Mouse (Mus musculus): Measurements from ENCODE around the gene Gm21060. TPM values are rescaled to one million over a fixed set of nuclear protein-coding genes. Genes with fewer than 3 reads are reported as not detected.
A peak's percentile ranks its signal among the peaks of the same experiment; 100 is the strongest.
"Not testable (repeated sequence)": the region's sequence is repeated elsewhere in the genome, so short reads cannot be mapped to it uniquely, and the experiment has no call there.

Gm21060 gene
- polyA plus RNA-seq, 1 experiment from 2014 or later: not detected

- H3K9ac ChIP-seq (replicated peaks; ENCODE audit: low read length); DNase-seq (ENCODE audit: low spot score); H3K27me3 ChIP-seq (ENCODE audit: control insufficient read depth, insufficient read depth, low read length); H3K4me3 ChIP-seq (ENCODE audit: low read depth, low read length); H3K27ac ChIP-seq (replicated peaks; ENCODE audit: low read depth, low read length); H3K9me3 ChIP-seq (replicated peaks; ENCODE audit: control insufficient read depth, low read length); H3K4me1 ChIP-seq (ENCODE audit: control insufficient read depth, insufficient read depth, low read length); H3K4me2 ChIP-seq (ENCODE audit: low read depth, low read length); ATAC-seq (replicated peaks; ENCODE audit: insufficient number of reproducible peaks, low FRiP score, low TSS enrichment, low read depth); H3K36me3 ChIP-seq (replicated peaks; ENCODE audit: control insufficient read depth, insufficient read depth, low read depth, low read length): not testable (repeated sequence)
- WGBS: 34% methylated on average over 11 of the region's 11 CpGs
These were observed 27.7 kb downstream of the Gm21060 start for GRCm38 (mm10) chr19:61269141-61269540.

GRCm38 (mm10) chr19:61267141-61267540, 29.7 kb downstream of the Gm21060 start:
- Histone ChIP-seq H3K27me3 (ENCODE audit: control insufficient read depth, insufficient read depth, low read length) (no peaks in the 10 kb centered on the region), H3K27ac (replicated peaks; ENCODE audit: low read depth, low read length) (no peak overlapping the region), H3K9ac (replicated peaks; ENCODE audit: low read length) (no peak overlapping the region), H3K4me1 (ENCODE audit: control insufficient read depth, insufficient read depth, low read length) (no peaks in the 10 kb centered on the region), H3K36me3 (replicated peaks; ENCODE audit: control insufficient read depth, insufficient read depth, low read depth, low read length) (no peaks in the 10 kb centered on the region), H3K4me2 (ENCODE audit: low read depth, low read length) (no peak overlapping the region), H3K4me3 (ENCODE audit: low read depth, low read length) (no peak overlapping the region), H3K9me3 (replicated peaks; ENCODE audit: control insufficient read depth, low read length) (no peaks in the 10 kb centered on the region)
- no peak for DNase-seq (ENCODE audit: low spot score)
- ATAC-seq (replicated peaks; ENCODE audit: insufficient number of reproducible peaks, low FRiP score, low TSS enrichment, low read depth): no peak
- 22% methylated on average over 7 of the region's 7 CpGs for WGBS

- DNase-seq (ENCODE audit: low spot score) (peak; percentile 57), ATAC-seq (replicated peaks; ENCODE audit: insufficient number of reproducible peaks, low FRiP score, low TSS enrichment, low read depth) (no peak)
- no peak overlapping the region for H3K9ac ChIP-seq (replicated peaks; ENCODE audit: low read length)
- no peaks in the 10 kb centered on the region for H3K9me3 ChIP-seq (replicated peaks; ENCODE audit: control insufficient read depth, low read length)
- H3K36me3 ChIP-seq (replicated peaks; ENCODE audit: control insufficient read depth, insufficient read depth, low read depth, low read length): no peaks in the 10 kb centered on the region
- H3K27me3 ChIP-seq (ENCODE audit: control insufficient read depth, insufficient read depth, low read length): no peaks in the 10 kb centered on the region
- no peak overlapping the region for H3K4me2 ChIP-seq (ENCODE audit: low read depth, low read length)
- no peak overlapping the region for H3K4me3 ChIP-seq (ENCODE audit: low read depth, low read length)
- no peaks in the 10 kb centered on the region for H3K4me1 ChIP-seq (ENCODE audit: control insufficient read depth, insufficient read depth, low read length)
- no peak overlapping the region for H3K27ac ChIP-seq (replicated peaks; ENCODE audit: low read depth, low read length)
- 5% methylated on average over 26 of the region's 26 CpGs for WGBS
These were observed 30.2 kb downstream of the Gm21060 start for GRCm38 (mm10) chr19:61266651-61267050.

GRCm38 (mm10) chr19:61266246-61266615, 30.6 kb downstream of the Gm21060 start:
- no peak overlapping the region for H3K9ac ChIP-seq (replicated peaks; ENCODE audit: low read length)
- ATAC-seq (replicated peaks; ENCODE audit: insufficient number of reproducible peaks, low FRiP score, low TSS enrichment, low read depth) (no peak), DNase-seq (ENCODE audit: low spot score) (peak; percentile 51)
- H3K4me1 ChIP-seq (ENCODE audit: control insufficient read depth, insufficient read depth, low read length): no peaks in the 10 kb centered on the region
- H3K9me3 ChIP-seq (replicated peaks; ENCODE audit: control insufficient read depth, low read length): no peaks in the 10 kb centered on the region
- no peaks in the 10 kb centered on the region for H3K27me3 ChIP-seq (ENCODE audit: control insufficient read depth, insufficient read depth, low read length)
- H3K27ac ChIP-seq (replicated peaks; ENCODE audit: low read depth, low read length): no peak overlapping the region
- H3K36me3 ChIP-seq (replicated peaks; ENCODE audit: control insufficient read depth, insufficient read depth, low read depth, low read length): no peaks in the 10 kb centered on the region
- 2% methylated on average over 12 of the region's 12 CpGs for WGBS
- H3K4me2 ChIP-seq (ENCODE audit: low read depth, low read length): no peak overlapping the region
- H3K4me3 ChIP-seq (ENCODE audit: low read depth, low read length): no peak overlapping the region

GRCm38 (mm10) chr19:61265349-61266245, 31.3 kb downstream of the Gm21060 start:
- no peak overlapping the region for H3K27ac ChIP-seq (replicated peaks; ENCODE audit: low read depth, low read length)
- ATAC-seq (replicated peaks; ENCODE audit: insufficient number of reproducible peaks, low FRiP score, low TSS enrichment, low read depth) (no peak), DNase-seq (ENCODE audit: low spot score) (peak; percentile 68)
- no peak overlapping the region for H3K4me2 ChIP-seq (ENCODE audit: low read depth, low read length)
- H3K27me3 ChIP-seq (ENCODE audit: control insufficient read depth, insufficient read depth, low read length): no peaks in the 10 kb centered on the region
- no peak overlapping the region for H3K9ac ChIP-seq (replicated peaks; ENCODE audit: low read length)
- H3K4me1 ChIP-seq (ENCODE audit: control insufficient read depth, insufficient read depth, low read length): no peaks in the 10 kb centered on the region
- WGBS: 31% methylated on average over 3 of the region's 3 CpGs
- no peak overlapping the region for H3K4me3 ChIP-seq (ENCODE audit: low read depth, low read length)
- H3K9me3 ChIP-seq (replicated peaks; ENCODE audit: control insufficient read depth, low read length): no peaks in the 10 kb centered on the region
- no peaks in the 10 kb centered on the region for H3K36me3 ChIP-seq (replicated peaks; ENCODE audit: control insufficient read depth, insufficient read depth, low read depth, low read length)

GRCm38 (mm10) chr19:61264933-61265332, 31.9 kb downstream of the Gm21060 start:
- Histone ChIP-seq H3K9me3 (replicated peaks; ENCODE audit: control insufficient read depth, low read length) (no peaks in the 10 kb centered on the region), H3K4me1 (ENCODE audit: control insufficient read depth, insufficient read depth, low read length) (no peaks in the 10 kb centered on the region), H3K36me3 (replicated peaks; ENCODE audit: control insufficient read depth, insufficient read depth, low read depth, low read length) (no peaks in the 10 kb centered on the region), H3K4me3 (ENCODE audit: low read depth, low read length) (no peak overlapping the region), H3K4me2 (ENCODE audit: low read depth, low read length) (no peak overlapping the region), H3K27ac (replicated peaks; ENCODE audit: low read depth, low read length) (no peak overlapping the region), H3K9ac (replicated peaks; ENCODE audit: low read length) (no peak overlapping the region), H3K27me3 (ENCODE audit: control insufficient read depth, insufficient read depth, low read length) (no peaks in the 10 kb centered on the region)
- DNase-seq (ENCODE audit: low spot score): no peak
- ATAC-seq (replicated peaks; ENCODE audit: insufficient number of reproducible peaks, low FRiP score, low TSS enrichment, low read depth): no peak

GRCm38 (mm10) chr19:61264227-61264626, 32.6 kb downstream of the Gm21060 start:
- Histone ChIP-seq H3K4me3 (ENCODE audit: low read depth, low read length) (no peak overlapping the region), H3K4me1 (ENCODE audit: control insufficient read depth, insufficient read depth, low read length) (no peaks in the 10 kb centered on the region), H3K9ac (replicated peaks; ENCODE audit: low read length) (no peak overlapping the region), H3K36me3 (replicated peaks; ENCODE audit: control insufficient read depth, insufficient read depth, low read depth, low read length) (no peaks in the 10 kb centered on the region), H3K27ac (replicated peaks; ENCODE audit: low read depth, low read length) (no peak overlapping the region), H3K27me3 (ENCODE audit: control insufficient read depth, insufficient read depth, low read length) (no peaks in the 10 kb centered on the region), H3K4me2 (ENCODE audit: low read depth, low read length) (no peak overlapping the region), H3K9me3 (replicated peaks; ENCODE audit: control insufficient read depth, low read length) (no peaks in the 10 kb centered on the region)
- WGBS: 85% methylated on average over 1 of the region's 1 CpGs
- ATAC-seq (replicated peaks; ENCODE audit: insufficient number of reproducible peaks, low FRiP score, low TSS enrichment, low read depth) (no peak), DNase-seq (ENCODE audit: low spot score) (peak; percentile 40)

- ATAC-seq (replicated peaks; ENCODE audit: insufficient number of reproducible peaks, low FRiP score, low TSS enrichment, low read depth) (no peak), DNase-seq (ENCODE audit: low spot score) (no peak)
- Histone ChIP-seq H3K9me3 (replicated peaks; ENCODE audit: control insufficient read depth, low read length) (no peaks in the 10 kb centered on the region), H3K27ac (replicated peaks; ENCODE audit: low read depth, low read length) (no peak overlapping the region), H3K4me3 (ENCODE audit: low read depth, low read length) (no peak overlapping the region), H3K27me3 (ENCODE audit: control insufficient read depth, insufficient read depth, low read length) (no peaks in the 10 kb centered on the region), H3K36me3 (replicated peaks; ENCODE audit: control insufficient read depth, insufficient read depth, low read depth, low read length) (no peaks in the 10 kb centered on the region), H3K9ac (replicated peaks; ENCODE audit: low read length) (no peak overlapping the region), H3K4me1 (ENCODE audit: control insufficient read depth, insufficient read depth, low read length) (no peaks in the 10 kb centered on the region), H3K4me2 (ENCODE audit: low read depth, low read length) (no peak overlapping the region)
- WGBS: 81% methylated on average over 1 of the region's 1 CpGs
These were observed 35.6 kb downstream of the Gm21060 start for GRCm38 (mm10) chr19:61261241-61261640.

Measured in embryonic facial prominence, embryonic 11.5 days (tissue).